Comparison of ENCODE assay signal across 8 mouse cellular contexts in genomic region chr6:52260654-52261575, GRCm38 (mm10). TPM values are rescaled to one million over a fixed set of nuclear protein-coding genes. Genes with fewer than 3 reads are reported as not detected.
DNase-seq lines count a peak whose midpoint lies in the region; ATAC-seq lines count a peak whose summit lies in the region.

Gene Hoxa13, minus strand, starts transcription at chr6:52260880.

- no peak for DNase-seq in lung, postnatal 4 days
- peak; percentile 59 for DNase-seq in embryo, embryonic 9.5 days (ENCODE audit: extremely low spot score)
- DNase-seq in kidney, postnatal 10 days = peak; percentile 60
- DNase-seq in frontal cortex, postnatal 14 days (ENCODE audit: low spot score in 2 of 2) = no peak
- DNase-seq in lung, adult 18-20 months = no peak
- DNase-seq in spleen, adult 18-20 months = no peak

- peaks cover 96% of the 10 kb centered on the region for H3K27me3 ChIP-seq in lung, embryonic 15.5 days
- H3K27me3 ChIP-seq in neural tube, embryonic 12.5 days (replicated peaks) = peaks cover 89% of the 10 kb centered on the region

- under 1% methylated on average over 24 of the region's 72 CpGs for WGBS in lung, embryonic 15.5 days
- 1% methylated on average over 45 of the region's 72 CpGs for WGBS in neural tube, embryonic 12.5 days

- H3K4me3 ChIP-seq in lung, embryonic 15.5 days = peak within 1 kb of the TSS; percentile 43
- H3K4me3 ChIP-seq in neural tube, embryonic 12.5 days = peak within 1 kb of the TSS; percentile 29

- no peaks in the 10 kb centered on the region for H3K36me3 ChIP-seq in lung, embryonic 15.5 days
- H3K36me3 ChIP-seq in neural tube, embryonic 12.5 days = no peaks in the 10 kb centered on the region

- no peak within 1 kb of the TSS for H3K9ac ChIP-seq in lung, embryonic 15.5 days
- no peak within 1 kb of the TSS for H3K9ac ChIP-seq in neural tube, embryonic 12.5 days

- no peak within 1 kb of the TSS for H3K27ac ChIP-seq in lung, embryonic 15.5 days
- no peak within 1 kb of the TSS for H3K27ac ChIP-seq in neural tube, embryonic 12.5 days

- H3K9me3 ChIP-seq in lung, embryonic 15.5 days = no peaks in the 10 kb centered on the region
- no peaks in the 10 kb centered on the region for H3K9me3 ChIP-seq in neural tube, embryonic 12.5 days

- peak; percentile 65 for ATAC-seq in lung, embryonic 15.5 days (ENCODE audit: borderline replicate concordance, extremely low read depth, low FRiP score, low TSS enrichment)
- peak; percentile 48; the same call in 1 of the 2 replicates for ATAC-seq in neural tube, embryonic 12.5 days (ENCODE audit: low FRiP score, low read depth)

- peak within 1 kb of the TSS; percentile 82 for H3K4me2 ChIP-seq in lung, embryonic 15.5 days
- H3K4me2 ChIP-seq in neural tube, embryonic 12.5 days (replicated peaks) = peak within 1 kb of the TSS; percentile 53

- H3K4me1 ChIP-seq in lung, embryonic 15.5 days = peaks cover 13% of the 10 kb centered on the region
- peaks cover 16% of the 10 kb centered on the region for H3K4me1 ChIP-seq in neural tube, embryonic 12.5 days

RNA-seq across cellular contexts. Expression of gene Hoxa13, which starts in this region (rescaled TPM):
- polyA plus RNA-seq in lung, embryonic 15.5 days (2015; fragmentation: Nextera tagmentation; extraction: Ambion mirVana) = not detected in 2 replicates
- polyA plus RNA-seq in neural tube, embryonic 12.5 days (2016; fragmentation: Nextera tagmentation; extraction: Ambion mirVana) = 0.10 and 1.3 TPM in 2 replicates

Comparison
In these comparisons a context has a peak if more than half of its experiments do, and no peak if none do; other contexts are left out.
1. Peak in ATAC-seq, H3K4me3 ChIP-seq and H3K4me2 ChIP-seq in lung, embryonic 15.5 days; RNA of the gene not detected or under 1 TPM.
2. DNase-seq: peak in embryo, embryonic 9.5 days (single experiment) and kidney, postnatal 10 days (single experiment); none in lung, postnatal 4 days (0 of 2), frontal cortex, postnatal 14 days (0 of 2), lung, adult 18-20 months (0 of 2) and spleen, adult 18-20 months (0 of 2).